Mouse (Mus musculus): ENCODE results near the gene Rcor3.
A peak's percentile ranks its signal among the peaks of the same experiment; 100 is the strongest.

The Rcor3 gene

DNA sequence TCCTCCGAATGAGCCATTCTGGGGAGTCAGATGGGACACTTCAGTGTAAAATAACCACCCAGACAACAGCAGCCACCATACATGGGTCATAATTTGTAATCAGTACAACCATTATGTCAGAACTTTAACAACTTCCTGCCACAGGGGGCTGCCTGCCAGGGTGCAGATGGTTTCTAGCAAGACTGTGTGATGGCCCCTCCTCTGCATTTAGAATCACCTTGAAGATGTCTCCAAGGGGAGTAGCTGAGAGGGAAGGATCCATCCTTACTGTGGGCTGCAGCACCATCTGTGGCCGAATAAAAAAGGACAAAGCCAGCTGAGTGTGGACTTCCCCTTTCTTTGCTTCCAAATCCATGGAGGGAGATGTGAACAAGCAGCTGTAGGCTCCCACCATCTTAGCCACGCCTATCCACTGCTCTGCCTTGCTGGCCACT, 67.2 kb downstream of the Rcor3 start:
- peak; percentile 38 for DNase-seq (ENCODE audit: low read depth, low spot score)

DNA sequence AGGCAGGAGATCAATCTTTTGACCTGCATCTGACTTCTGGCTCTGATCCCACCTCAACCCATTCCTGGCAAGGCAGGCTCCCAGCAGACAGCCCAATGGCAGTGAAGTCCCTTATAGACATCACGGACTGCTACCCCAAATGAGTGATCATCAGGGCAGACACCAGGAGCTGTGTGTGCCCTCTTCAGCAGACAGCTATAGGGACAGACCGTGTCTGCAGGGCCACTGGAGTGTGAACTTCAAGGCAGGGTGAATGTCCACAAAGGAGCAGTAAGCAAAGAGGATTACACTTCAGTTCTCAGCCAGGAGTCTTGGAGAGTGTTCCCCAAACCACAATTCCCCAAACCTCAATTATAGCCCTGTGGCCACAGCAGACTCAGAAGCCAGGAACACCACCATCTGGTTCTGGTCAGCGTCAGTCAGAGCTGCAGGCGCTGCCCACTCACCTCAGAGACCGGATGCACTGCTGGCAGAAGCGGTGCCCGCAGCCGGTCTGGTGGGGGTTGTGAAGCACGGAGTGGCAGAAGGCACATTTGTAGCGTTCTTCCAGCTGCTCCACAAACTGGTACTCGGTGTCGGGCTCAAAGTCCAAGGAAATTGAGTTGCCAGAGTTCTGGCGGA, 67.8 kb downstream of the Rcor3 start:
- peak; percentile 48 for DNase-seq (ENCODE audit: low read depth, low spot score)

DNA sequence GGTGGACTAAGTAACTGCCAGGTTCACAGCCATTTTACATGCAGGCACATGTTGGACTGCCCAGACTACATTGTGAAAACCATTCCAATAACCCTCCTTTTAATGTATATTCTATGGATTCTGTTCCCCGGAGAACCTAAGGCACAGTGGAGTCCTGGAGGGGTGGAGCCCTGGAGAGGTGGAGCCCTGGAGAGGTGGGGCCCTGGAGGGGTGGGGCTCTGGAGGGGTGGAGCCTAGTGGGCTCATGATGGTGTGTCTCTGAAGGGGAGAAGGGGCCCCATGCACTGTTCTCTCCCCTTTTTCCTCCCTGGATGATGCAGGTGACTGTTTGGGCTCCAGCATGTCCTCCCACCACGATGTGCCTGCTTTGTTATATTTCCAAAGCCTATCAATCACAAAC, 69.7 kb downstream of the Rcor3 start:
- no peak for DNase-seq (ENCODE audit: low read depth, low spot score)

DNA sequence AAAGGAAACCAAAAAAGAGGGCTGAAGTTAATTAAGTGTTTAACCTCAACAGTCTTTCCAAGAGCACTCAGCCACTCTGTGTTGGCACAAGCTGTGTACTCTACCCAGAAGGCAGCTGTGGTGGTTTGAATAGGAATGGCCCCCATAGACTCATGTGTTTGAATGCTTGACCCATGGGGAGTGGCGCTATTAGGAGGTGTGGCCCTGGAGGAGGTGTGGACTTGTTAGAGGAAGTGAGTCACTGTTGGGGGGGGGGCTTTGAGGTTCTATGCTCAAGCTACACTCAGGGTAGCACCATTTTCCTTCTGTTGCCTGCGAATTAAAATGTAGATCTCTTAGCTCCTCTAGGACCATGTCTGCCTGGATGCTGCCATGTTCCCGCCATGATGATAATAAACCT, 70.9 kb downstream of the Rcor3 start:
- no peak for DNase-seq (ENCODE audit: low read depth, low spot score)

- DNase-seq (ENCODE audit: low read depth, low spot score), result no peak
Observed at GRCm38 (mm10) chr1:192063209-192063946, 74.5 kb downstream of the Rcor3 start.

- DNase-seq (ENCODE audit: low read depth, low spot score), result no peak
Observed at GRCm38 (mm10) chr1:192062682-192063081, 75.2 kb downstream of the Rcor3 start.

DNA sequence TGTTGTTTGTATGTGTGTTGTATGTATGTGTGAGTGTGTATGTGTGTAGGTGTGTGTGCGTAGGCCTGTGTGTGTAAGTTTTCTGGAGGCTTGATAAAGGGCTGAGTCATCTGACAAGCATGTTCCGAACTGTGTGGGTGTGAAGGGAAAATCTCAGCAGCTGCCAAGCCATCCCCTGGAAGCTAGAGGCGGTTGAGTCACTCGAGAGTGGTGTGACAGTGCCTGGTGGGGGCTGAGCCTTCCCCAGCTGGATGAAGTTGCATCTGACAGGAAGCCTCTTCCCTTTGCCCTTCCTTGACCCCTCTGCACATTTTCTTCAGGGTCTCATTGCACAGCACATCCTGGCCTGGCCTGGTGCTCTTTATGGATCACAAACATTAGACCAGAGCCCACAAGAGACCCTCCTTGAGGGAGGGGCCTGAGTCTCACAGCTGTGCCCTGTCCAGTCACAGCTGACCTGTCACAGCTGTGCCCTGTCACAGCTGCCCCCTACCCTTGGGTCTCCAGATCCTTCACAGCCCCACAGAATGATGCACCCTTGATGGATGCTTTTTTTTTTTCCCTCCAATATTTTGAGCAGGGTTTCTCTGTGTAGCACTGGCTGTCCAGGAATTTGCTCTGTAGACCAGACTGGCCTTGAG, 76.1 kb downstream of the Rcor3 start:
- DNase-seq (ENCODE audit: low read depth, low spot score), result peak; percentile 80

DNA sequence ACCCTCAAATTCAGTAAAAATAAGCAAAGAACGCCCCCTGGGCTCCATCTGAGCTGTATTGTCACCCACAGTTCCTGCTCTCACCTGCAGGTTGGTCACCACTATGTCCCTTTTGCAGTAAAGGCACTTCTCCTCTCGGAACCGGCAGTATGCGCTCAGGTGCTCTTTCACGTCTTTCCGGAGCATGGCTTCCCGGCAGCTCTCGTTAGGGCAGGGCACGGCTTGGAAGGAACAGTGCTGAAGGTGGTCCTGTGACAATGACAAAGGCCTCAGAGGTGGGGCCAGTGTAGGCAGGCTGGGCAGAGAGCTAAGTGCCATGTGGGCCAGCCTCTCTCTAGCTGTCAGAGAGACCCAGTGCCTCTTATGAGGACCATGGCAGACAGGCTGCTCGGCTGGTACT, 79.0 kb downstream of the Rcor3 start:
- no peak for DNase-seq (ENCODE audit: low read depth, low spot score)

GRCm38 (mm10) chr1:192053726-192054125, 84.1 kb downstream of the Rcor3 start:
- DNase-seq (ENCODE audit: low read depth, low spot score), result no peak

GRCm38 (mm10) chr1:192052986-192053385, 84.9 kb downstream of the Rcor3 start:
- DNase-seq (ENCODE audit: low read depth, low spot score), result no peak

- DNase-seq (ENCODE audit: low read depth, low spot score), result no peak
Observed at GRCm38 (mm10) chr1:192052461-192052860, 85.4 kb downstream of the Rcor3 start.
